Mouse (Mus musculus) C2C12 (cell line): ENCODE measurements around the gene Zfp385b. TPM values are rescaled to one million over a fixed set of nuclear protein-coding genes. Genes with fewer than 3 reads are reported as not detected.

Experiments
- H3K27me3 ChIP-seq: one replicate; pipeline ENCODE4 v1.6.1; 2011; ENCODE audit not compliant: control insufficient read depth, insufficient read depth, insufficient read length
- H3K36me3 ChIP-seq: one replicate; pipeline ENCODE4 v1.6.1; 2011; ENCODE audit not compliant: control insufficient read depth, insufficient read depth
- H3K4me3 ChIP-seq: one replicate; pipeline ENCODE4 v1.5.1; 2011; ENCODE audit warnings: mild to moderate bottlenecking, control low read depth; ENCODE audit not compliant: poor library complexity, insufficient read depth, severe bottlenecking
- H3K79me2 ChIP-seq: one replicate; pipeline ENCODE4 v1.6.1; 2011; ENCODE audit not compliant: control insufficient read depth, insufficient read depth
- H3K79me3 ChIP-seq: one replicate; pipeline ENCODE4 v1.6.1; 2011; ENCODE audit warnings: low read depth, control low read depth
- H3ac ChIP-seq: one replicate; pipeline ENCODE3; 2011; ENCODE audit warnings: low read depth; ENCODE audit not compliant: control insufficient read depth, insufficient read length
- CEBPB ChIP-seq: IDR thresholded peaks from one replicate; pipeline ENCODE4 v1.6.1; 2011; ENCODE audit warnings: low read depth, mild to moderate bottlenecking, control low read depth, moderate library complexity
- CTCF ChIP-seq: IDR thresholded peaks from one replicate; pipeline ENCODE4 v1.5.1; 2011; ENCODE audit not compliant: control insufficient read depth, insufficient read depth, insufficient read length
- FOSL1 ChIP-seq: IDR thresholded peaks from one replicate; pipeline ENCODE4 v1.8.0; 2011; ENCODE audit warnings: mild to moderate bottlenecking, low read length; ENCODE audit not compliant: poor library complexity, insufficient read depth, severe bottlenecking
- MAX ChIP-seq: IDR thresholded peaks from one replicate; pipeline ENCODE4 v1.6.1; 2011; ENCODE audit warnings: mild to moderate bottlenecking, control low read depth
- MYOD1 ChIP-seq: IDR thresholded peaks from one replicate; pipeline ENCODE4 v1.6.1; 2011; ENCODE audit warnings: low read depth; ENCODE audit not compliant: control insufficient read depth, insufficient read length
- MYOG ChIP-seq: IDR thresholded peaks from one replicate; pipeline ENCODE4 v1.6.1; 2011; ENCODE audit not compliant: control insufficient read depth, insufficient read length; ENCODE audit errors: extremely low read depth
- USF1 ChIP-seq: IDR thresholded peaks from one replicate; pipeline ENCODE4 v1.6.1; 2011; ENCODE audit warnings: low read depth, mild to moderate bottlenecking, control low read depth, moderate library complexity
- polyA plus RNA-seq: library from polyadenylated mRNA; unstranded; fragments of >200 nt; fragmentation: generic; extraction: Trizol; gene quantifications from one replicate; pipeline ENCODE4 v1.2.1, GENCODE M21; 2012; ENCODE audit warnings: missing spikeins

Zfp385b gene
- polyA plus RNA-seq, 1 experiment, result 0.01 TPM

- TF ChIP-seq CTCF, result no peak
- TF ChIP-seq CEBPB, result no peak
- TF ChIP-seq MAX, result no peak
- no peak for TF ChIP-seq USF1
- no peak for TF ChIP-seq FOSL1
- no peak for TF ChIP-seq MYOD1
- no peak for TF ChIP-seq MYOG
- Histone ChIP-seq H3K79me3 (no peaks in the 10 kb centered on the region), H3K27me3 (no peaks in the 10 kb centered on the region), H3K4me3 (no peak overlapping the region), H3ac (no peak overlapping the region), H3K36me3 (no peaks in the 10 kb centered on the region), H3K79me2 (no peaks in the 10 kb centered on the region)
These were observed 291.8 kb downstream of the Zfp385b start for GRCm38 (mm10) chr2:77527616-77528015.

GRCm38 (mm10) chr2:77526803-77527202 lies 292.6 kb downstream of the Zfp385b start:
- no peaks in the 10 kb centered on the region for H3K79me3 ChIP-seq
- H3K79me2 ChIP-seq, result no peaks in the 10 kb centered on the region
- H3K27me3 ChIP-seq, result no peaks in the 10 kb centered on the region
- H3K36me3 ChIP-seq, result no peaks in the 10 kb centered on the region
- TF ChIP-seq CEBPB, result no peak
- no peak for TF ChIP-seq FOSL1
- TF ChIP-seq USF1, result no peak
- no peak for TF ChIP-seq CTCF
- no peak for TF ChIP-seq MYOG
- TF ChIP-seq MAX, result no peak
- no peak for TF ChIP-seq MYOD1
- H3K4me3 ChIP-seq, result no peak overlapping the region
- no peak overlapping the region for H3ac ChIP-seq

GRCm38 (mm10) chr2:77526301-77526700 lies 293.1 kb downstream of the Zfp385b start:
- H3ac ChIP-seq, result no peak overlapping the region
- TF ChIP-seq FOSL1 (no peak), MAX (no peak), USF1 (no peak)
- H3K27me3 ChIP-seq, result no peaks in the 10 kb centered on the region
- H3K79me3 ChIP-seq, result no peaks in the 10 kb centered on the region
- H3K4me3 ChIP-seq, result no peak overlapping the region
- H3K79me2 ChIP-seq, result no peaks in the 10 kb centered on the region
- no peaks in the 10 kb centered on the region for H3K36me3 ChIP-seq

GRCm38 (mm10) chr2:77522223-77522622 lies 297.2 kb downstream of the Zfp385b start:
- Histone ChIP-seq H3ac (no peak overlapping the region), H3K36me3 (no peaks in the 10 kb centered on the region), H3K4me3 (no peak overlapping the region), H3K79me3 (no peaks in the 10 kb centered on the region), H3K79me2 (no peaks in the 10 kb centered on the region), H3K27me3 (peaks cover 4% of the 10 kb centered on the region)
- no peak for TF ChIP-seq CTCF
- TF ChIP-seq MAX, result no peak
- no peak for TF ChIP-seq USF1
- TF ChIP-seq MYOG, result no peak
- no peak for TF ChIP-seq FOSL1
- TF ChIP-seq CEBPB, result no peak
- TF ChIP-seq MYOD1, result no peak

- no peak for TF ChIP-seq MYOD1
- TF ChIP-seq MAX, result no peak
- no peak for TF ChIP-seq USF1
- no peak for TF ChIP-seq FOSL1
- no peak for TF ChIP-seq CTCF
- no peak for TF ChIP-seq MYOG
- no peak for TF ChIP-seq CEBPB
- Histone ChIP-seq H3K4me3 (no peak overlapping the region), H3K79me3 (no peaks in the 10 kb centered on the region), H3K79me2 (no peaks in the 10 kb centered on the region), H3ac (no peak overlapping the region), H3K36me3 (no peaks in the 10 kb centered on the region), H3K27me3 (peaks cover 4% of the 10 kb centered on the region)
These were observed 300.1 kb downstream of the Zfp385b start for GRCm38 (mm10) chr2:77519341-77519740.

- H3ac ChIP-seq, result no peak overlapping the region
- no peak overlapping the region for H3K4me3 ChIP-seq
- H3K79me2 ChIP-seq, result no peaks in the 10 kb centered on the region
- TF ChIP-seq CTCF (no peak), MAX (no peak)
- H3K79me3 ChIP-seq, result no peaks in the 10 kb centered on the region
- H3K27me3 ChIP-seq, result peaks cover 4% of the 10 kb centered on the region
- no peaks in the 10 kb centered on the region for H3K36me3 ChIP-seq
These were observed 300.7 kb downstream of the Zfp385b start for GRCm38 (mm10) chr2:77518693-77519092.
